Mouse (Mus musculus): ENCODE results near the gene F7.
A peak's percentile ranks its signal among the peaks of the same experiment; 100 is the strongest.

Gene F7

DNA sequence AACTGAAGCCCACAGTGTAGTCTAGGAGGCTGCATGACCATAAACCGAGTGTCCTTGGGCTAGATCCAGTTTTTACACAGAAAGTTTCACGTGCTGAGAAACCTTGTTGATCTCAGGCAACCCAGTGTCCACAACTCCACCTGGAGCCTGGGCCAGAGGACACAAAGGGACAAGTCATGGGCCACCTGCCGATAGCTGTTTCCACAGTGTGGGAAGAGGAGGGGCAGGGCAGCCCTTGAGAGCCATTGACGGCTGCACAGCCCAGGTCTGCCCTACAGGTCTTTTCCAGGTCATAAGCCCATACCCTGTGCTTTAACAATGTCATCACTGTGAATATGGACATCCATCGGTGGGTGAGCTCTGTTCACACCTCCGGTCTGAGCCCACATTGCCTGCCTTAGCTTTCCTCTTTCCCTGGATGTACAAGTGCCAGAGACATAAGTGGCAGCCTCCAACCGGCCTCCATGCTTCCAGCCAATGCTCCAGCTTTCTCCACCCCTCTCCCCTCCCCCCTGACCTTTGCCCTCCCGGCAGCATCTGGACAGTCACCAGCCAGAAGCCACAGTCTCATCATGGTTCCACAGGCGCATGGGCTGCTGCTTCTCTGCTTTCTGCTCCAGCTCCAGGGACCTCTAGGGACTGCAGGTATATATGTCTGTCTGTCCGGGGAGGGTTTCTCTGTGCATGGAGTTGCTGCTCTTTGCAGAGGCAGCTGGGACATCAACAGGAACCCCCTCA, at the start of gene F7:
F7 (plus strand) TSS at position 548 of the 738 bp plus-strand sequence.
- DNase-seq (ENCODE audit: low spot score) = no peak

DNA sequence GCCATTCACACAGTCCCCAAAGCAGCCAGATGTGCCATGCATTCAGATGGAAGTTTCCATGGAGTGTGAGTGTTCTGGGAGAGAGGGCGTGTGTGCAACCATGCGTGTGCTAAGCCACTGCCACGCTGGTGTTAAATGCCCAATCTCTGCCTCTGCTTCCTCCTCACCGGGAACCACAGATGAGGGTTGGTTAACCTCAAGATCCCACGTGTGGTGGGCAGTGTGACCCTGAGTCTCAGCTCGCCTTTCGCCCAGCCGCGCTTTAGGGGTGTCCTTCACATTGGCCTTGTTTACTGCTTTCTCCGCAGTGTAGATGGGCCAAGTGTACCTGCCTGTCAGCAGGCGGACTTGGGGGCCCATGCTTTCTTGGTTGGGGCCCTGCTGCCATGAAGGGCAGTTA, 49.5 kb upstream of the F7 start:
- DNase-seq (ENCODE audit: low spot score) = no peak

DNA sequence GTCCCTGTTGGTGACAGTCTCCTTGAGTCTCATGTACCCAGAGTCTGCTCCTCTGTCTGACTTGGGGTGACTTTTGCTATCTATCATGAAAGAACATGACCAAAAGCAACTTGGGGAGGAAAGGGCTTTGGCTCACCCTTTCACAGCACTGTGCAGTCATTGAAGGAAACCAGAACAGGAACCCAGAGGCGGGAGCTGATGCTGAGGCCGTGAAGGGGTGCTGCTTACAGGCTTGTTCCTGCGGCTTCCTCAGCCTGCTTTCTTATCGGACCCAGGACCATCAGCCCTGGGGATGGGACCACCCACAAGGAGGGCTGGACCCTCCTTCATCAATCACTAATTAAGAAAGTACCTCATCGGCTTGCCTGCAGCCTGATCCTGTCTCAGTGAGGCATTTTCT, 49.1 kb upstream of the F7 start:
- DNase-seq (ENCODE audit: low spot score) = no peak

DNA sequence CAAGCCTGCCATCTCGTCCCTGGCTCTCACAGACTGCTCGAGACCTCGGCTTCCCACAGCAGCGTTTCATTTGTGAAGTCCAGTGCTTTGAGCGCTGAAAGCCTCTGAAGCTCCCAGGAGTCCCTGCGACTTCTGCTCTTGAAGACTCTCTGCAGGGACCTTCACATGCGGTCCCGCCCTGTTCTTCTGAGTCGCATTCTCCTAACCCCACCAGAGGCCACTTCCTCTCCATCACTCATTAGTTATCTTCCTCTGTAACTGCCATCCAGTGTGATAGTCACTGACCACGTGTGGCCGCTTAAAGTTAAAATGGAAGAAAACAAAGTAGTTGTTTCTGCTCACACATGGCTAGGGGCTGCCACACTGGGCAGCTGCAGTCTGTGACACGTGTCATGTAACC, 48.5 kb upstream of the F7 start:
- no peak for DNase-seq (ENCODE audit: low spot score)

DNA sequence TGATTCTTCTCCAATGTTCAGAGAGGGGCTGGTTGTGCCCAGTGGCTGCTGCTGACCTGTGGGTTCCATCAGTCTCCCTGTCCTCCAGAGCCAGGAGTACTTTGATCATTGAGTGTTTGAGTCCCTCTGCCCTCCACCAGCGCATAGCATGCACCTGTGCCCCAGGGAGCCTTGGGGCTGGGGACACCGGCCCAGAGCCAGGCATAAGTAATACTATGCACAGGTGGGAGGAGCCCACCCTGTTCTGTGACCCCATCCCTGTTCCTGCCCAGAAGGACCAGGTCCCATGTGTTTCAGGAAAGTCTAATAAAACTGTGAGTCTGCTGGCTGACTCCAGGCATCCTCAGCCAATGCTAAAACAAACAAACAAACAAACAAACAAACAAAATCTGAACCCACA, 47.5 kb upstream of the F7 start:
- no peak for DNase-seq (ENCODE audit: low spot score)

DNA sequence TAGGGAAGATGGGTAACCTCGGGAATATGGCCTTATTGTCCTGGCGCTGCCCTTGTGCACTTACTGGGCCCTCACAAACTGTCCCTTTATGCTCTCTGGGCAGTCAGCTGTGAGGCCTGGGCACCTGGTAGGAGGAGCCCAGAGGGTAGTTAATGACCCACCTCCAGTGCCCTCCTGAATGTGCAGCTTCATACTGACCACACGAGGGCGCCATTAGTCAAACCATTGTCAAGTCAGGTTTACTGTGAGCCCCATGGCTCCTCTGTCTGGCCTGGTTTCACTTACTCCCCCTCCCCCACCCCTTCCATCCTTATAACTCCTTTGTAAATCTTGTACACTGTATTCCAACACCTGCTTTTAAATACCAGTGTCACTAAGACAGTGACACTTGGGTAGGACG, 47.1 kb upstream of the F7 start:
- DNase-seq (ENCODE audit: low spot score) = peak; percentile 62

DNA sequence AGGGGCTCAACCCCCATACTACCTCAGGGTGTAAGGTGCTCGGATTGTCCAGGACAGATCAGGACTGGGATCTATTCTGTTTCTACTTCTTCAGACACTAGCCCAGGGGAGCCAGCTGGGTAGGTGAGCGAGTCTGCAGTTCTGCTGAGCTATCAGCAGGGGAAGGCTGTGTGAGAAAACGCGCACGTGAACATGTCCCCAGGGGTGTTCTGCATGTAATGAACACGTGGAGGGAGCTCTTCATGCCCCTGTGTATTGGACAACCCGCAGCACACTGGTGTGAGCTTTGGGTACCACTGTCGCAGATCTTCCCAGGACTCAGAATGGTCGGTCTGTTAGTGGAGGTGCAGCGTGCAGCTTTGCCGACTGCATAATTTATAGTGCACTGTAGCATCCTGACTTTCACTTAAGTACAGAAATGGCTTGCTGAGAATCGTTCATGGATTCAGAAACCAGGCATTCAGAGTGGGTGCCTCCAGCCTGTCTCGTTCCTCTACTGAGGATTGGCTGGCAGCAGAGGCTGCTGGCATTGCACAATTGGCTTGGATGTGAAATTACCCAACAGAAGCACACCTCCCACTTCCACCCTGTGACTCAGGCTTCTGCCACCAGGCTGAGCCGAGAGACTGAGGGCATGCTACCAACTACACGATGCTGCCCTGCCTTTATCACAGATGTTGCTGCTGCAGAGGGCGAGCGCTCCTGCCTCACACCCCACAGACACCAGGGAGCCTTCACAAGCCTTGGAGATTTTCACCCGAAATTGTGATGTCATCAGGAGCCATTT, 42.0 kb upstream of the F7 start:
- DNase-seq (ENCODE audit: low spot score) = no peak

DNA sequence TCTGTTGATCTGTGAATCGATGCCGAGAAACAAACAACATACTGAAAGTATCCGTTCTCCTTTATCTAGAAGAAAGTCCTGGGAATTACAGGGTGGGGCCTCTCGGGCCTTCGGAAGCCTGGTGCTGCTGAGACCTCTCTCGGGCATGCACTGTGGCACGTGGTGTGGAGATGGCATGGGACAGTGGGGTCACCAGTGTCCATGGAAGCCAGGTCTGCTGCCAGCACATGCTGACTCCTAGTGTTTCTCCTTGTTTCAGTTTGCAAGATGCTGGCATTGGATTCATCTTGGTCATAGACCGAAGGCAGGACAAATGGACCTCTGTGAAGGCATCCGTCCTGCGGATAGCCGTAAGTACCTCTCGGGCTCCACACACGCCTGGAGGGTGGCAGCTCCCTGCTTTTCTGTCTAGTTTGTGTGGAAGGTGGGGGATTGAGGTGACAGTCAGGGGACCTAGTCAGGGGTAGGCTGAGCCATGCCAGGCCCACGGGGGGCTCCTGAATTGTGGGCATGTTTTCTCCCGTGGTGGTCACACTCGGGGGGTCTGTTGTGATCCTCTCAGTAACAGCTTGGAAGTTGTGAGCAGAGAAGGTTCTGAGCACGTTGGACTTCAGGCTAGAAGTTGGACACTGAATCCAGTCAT, 41.1 kb upstream of the F7 start:
- DNase-seq (ENCODE audit: low spot score) = no peak

DNA sequence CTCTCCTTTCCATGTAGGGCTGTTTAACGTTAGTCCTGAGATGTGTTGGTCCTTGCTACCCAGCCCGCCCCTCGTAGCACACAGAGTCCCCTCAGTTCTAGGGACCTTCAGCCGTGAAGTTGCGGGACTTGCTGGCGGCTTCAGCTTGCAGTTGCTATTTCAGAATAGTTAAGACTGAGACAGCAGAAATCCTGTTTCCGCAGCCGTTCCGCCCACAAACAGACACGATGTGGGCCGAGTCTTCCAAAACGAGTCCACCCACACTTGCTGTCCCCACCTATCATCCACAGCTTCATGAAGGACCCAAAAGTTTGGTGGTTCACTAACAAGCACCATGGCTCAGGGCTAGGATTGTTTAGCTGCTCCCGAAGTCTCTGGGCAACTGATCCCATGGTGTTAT, 40.6 kb upstream of the F7 start:
- DNase-seq (ENCODE audit: low spot score) = no peak

DNA sequence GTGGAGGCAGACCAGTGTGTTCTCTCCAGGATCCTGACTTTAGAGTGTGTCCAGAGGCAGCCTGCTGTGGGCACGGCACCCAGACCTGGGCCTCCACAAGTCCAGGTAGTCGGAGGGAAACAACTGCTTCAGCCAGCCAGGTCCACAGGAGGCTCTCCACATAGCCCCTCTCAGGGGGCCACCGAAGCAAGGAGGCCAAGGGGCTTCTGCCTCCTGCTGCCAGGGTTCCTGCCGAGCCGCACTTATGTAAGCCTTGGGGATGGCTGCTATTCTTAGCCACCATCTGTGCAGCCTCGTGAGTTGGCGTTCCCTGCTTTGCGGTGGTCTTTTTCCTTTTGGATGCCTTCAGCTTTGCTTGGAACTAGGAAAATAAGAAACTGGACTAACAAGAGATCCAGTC, 38.3 kb upstream of the F7 start:
- no peak for DNase-seq (ENCODE audit: low spot score)

DNA sequence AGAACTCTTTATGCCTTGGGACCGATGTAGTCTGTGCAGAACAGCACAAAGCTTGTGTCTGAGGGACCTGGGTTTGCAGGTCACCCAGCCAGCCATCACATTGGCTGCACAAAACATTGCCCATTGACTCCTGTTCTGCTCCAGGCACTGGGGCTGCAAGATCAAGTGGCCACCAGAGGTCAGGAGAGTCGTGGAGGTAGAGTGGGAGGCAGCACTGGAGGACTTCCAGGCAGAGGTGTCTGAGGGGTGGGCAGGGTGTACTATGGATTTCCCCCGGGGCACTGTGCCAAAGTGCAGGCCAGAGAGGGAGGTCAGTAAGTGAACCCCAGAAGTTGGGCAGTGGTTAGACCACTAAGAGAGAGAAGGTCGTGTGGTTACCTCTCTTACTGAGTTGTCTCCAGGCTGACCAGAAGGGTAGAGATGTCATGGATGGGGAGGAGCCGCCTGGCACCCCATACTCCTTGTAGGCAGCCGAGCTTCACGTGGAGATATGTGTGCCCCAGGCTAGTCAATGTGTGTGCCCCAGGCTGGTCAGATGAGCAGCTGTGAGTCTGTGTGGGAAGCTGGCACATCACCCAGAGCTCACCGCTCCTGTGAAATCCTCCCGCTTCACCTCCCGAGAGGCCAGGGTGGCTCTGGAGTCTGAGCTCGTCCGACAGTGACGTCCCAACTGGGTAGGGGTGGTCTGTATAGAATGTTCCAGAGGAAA, 37.0 kb upstream of the F7 start:
- no peak for DNase-seq (ENCODE audit: low spot score)

DNA sequence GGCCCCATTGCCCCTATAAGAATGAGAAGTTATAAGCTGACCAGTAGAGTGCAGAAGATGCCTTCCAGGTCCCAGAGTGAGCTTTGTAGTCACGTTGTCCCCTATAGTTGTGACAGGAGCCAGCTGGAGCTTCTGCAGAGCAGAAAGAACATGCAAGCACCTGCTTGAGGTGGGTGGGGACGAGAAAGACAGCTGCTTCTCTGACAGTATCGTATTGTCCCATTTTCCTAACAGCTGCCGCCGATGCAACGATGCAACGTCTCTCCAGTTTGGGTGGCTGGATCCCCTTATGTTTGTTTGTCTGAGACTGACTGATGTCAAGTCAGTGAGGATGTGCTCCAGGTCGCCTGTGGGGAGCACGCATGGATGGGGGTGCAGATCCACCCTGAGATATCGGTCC, 34.4 kb upstream of the F7 start:
- DNase-seq (ENCODE audit: low spot score) = no peak

DNA sequence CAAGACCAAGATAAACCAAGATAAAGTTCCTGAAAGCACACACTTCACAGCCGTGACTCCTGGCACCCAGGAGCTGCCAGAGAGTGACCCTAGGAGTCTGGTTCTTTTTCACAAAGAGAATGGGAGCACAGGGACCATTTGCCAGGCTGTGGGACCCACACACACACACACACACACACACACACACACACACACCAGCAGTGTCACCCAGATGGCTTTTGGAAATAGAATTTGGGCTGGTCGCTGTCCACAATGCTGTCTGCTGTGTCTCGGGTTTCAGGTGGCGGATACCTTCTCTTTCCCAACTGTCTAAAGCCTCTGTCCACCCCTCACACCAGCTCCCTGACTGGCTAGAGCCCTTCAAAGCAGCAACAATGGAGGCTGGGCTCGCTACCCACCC, 31.4 kb upstream of the F7 start:
- DNase-seq (ENCODE audit: low spot score) = no peak

DNA sequence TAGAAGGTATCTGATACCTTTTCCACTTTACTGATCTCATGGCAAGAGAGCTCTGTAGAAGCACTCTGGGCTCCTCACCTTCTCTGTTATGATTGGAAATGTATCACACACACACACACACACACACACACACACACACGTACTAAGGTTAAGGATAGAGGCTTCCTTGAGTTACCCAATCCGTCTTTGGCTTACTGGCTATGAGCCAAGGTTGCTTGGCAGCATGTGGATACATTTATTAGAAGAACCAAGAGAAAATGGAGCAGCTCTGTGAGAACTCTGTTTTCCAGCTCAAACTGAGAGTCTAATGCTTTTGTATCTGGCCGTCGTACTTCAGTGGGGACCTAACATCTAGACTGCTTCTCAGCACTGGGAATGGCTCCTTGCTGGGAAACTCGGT, 30.4 kb upstream of the F7 start:
- no peak for DNase-seq (ENCODE audit: low spot score)

DNA sequence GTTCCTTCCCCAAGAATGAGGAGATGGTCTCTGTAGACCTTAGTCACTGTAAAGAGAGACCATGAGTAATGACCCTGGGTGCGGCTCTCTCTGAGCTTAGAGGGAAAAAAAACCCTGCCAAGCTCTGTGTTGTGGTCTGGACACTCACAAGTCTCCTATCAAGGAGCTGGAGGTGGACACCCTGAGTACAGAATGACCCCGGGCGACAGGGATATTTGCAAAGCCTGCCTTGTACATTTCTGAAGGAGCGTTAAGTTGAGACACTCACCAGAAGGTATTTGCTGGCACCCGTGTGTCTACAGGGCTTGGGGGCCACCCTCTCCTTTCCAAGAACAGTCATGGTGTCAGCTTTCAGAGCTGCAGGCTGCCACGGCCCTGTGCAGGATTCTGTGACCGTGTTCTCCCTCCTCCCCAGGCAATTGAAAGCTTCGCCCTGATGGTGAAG, 29.0 kb upstream of the F7 start:
- no peak for DNase-seq (ENCODE audit: low spot score)

DNA sequence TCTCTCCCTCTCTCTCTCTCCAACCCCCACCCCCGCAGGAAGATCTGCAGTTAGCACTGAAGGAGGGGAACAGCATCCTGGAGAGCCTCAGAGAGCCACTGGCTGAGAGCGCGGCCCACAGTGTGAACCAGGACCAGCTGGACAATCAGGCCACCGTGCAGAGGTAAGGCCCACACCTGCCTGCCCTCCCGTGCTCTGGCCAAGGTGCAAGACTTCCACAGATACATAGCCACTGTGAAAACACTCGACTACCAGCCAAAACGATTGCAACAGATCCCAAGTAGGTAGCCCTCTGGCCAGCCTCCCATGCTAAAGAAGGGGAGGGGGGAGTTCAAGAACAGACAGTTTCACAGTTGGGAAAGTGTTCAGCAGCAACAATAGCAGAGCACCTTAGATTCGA, 27.5 kb upstream of the F7 start:
- DNase-seq (ENCODE audit: low spot score) = no peak

DNA sequence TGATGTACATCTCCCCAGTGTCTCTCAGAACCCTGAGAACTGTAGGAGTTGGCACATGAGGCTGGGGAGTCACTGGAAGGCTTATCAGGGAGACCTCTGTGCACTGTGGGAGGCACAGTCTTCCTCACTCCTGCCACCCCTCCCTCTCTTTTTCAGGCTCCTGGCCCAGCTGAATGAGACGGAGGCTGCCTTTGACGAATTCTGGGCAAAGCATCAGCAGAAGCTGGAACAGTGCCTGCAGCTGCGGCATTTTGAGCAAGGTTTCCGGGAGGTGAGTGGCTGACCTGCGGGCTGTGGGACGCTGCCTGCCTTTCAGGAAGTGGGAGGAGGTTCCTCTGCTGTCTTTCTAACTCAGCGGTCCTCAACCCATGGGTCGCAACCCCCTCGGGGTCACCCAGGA, 26.0 kb upstream of the F7 start:
- no peak for DNase-seq (ENCODE audit: low spot score)

DNA sequence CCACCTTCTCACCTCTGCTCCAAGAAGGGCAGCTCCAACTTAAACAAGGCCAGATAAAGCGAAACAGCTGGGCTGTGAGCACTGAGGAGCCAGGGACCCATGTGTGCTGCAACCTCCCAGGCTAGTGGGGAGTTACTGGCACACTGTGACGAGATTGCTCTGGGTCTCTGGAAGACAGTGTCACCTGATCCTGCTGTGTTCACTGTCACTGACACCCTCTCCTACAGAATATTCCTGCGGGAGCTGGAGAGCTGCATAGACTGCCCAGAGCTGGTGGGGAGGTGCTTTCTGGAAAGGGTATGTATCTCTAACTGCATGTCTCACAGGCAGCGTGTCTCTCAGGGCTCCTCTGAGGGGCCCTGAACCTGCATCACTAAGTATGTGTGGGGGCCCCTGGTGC, 18.4 kb upstream of the F7 start:
- no peak for DNase-seq (ENCODE audit: low spot score)

DNA sequence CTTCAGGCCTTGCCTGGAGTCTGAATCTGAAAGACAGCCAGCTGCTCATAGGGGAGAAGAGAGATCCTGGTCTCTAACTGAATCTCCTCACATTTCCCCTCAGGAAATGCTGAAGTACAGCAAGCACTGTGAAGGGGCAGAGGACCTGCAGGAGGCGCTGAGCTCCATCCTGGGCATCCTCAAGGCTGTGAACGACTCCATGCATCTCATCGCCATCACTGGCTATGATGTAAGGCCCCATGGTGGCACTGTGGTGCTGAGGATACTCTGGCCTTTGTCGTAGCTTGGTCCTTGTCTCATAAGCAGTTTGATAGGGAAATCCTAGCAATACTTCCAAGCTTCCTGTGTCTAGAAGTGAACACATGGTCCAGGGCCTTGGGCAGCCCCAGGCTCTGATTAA, 15.5 kb upstream of the F7 start:
- DNase-seq (ENCODE audit: low spot score) = no peak

DNA sequence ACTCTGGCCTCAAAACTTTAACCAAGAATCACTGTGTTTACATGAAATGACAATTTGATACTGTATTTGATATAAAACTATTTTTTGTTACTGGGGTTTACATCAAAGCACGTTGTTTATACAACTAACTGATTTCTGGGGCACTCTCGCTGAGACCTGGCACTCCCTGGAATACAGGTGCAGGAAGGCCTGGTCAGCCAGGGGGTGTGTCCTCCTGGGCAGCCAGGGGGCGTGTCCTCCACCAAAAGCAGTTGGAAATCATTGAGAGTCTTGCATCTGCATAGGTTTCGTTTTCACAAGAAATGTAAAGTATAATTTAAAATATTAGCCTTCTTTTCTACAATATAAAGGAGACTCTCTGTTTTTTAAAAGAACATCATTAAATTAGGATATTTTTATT, 6.3 kb upstream of the F7 start:
- DNase-seq (ENCODE audit: low spot score) = no peak

DNA sequence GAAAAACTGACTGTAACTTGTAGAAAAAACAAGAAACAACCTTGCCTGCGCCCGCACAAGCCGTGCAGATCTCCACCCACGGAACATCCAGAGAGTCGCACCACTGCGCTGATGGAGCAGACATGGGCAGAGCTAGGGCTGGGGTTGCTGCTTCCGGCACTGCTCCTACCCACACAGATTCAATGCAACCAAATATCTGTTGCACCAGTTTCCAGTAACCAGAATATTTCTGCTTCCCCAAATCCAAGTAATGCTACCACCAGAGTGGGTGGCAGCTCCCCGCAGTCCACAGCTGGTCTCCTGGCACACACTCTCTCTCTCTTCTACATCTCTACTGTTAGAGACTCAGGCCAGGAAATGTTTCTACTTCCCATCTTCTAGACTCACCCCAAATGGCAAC, 4.0 kb upstream of the F7 start:
- no peak for DNase-seq (ENCODE audit: low spot score)

DNA sequence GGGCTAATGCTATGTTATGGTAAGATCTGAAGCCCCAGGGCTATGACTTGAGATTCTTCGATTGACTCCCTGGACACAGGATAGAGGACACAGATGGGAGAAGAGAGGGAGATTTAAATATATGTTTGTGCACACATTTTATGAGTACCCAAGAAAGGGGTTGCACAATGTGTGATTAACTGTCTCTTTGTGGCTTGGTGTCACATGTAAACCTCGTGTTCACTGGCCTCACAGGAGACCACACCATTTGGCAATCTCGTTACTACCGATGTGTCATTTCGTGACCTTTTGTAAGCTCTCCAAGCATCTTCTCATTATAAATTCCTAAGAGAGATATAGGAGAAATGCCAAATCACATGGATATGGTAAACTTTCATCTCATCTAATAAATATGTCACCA, 1.8 kb downstream of the F7 start:
- no peak for DNase-seq (ENCODE audit: low spot score)

DNA sequence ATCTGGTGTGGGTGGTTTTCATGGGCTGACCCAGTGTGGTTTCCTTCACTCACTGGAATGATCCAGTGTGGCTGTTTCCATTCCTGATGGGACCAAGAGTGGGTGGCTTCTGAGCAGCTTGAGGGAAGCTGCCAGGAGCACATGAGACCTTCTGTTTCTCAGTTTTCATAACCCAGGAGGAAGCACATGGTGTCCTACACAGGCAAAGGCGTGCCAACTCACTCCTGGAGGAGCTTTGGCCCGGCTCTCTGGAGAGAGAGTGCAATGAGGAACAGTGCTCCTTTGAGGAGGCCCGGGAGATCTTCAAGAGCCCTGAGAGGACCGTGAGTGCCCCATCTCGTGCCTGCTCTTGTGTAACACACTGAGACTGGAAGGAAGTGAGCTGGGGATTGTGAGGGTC, 2.6 kb downstream of the F7 start:
- no peak for DNase-seq (ENCODE audit: low spot score)

Data from c-Kit-positive CD71-positive TER-119-positive erythroid progenitor cells, embryonic 14.5 days (primary cell).